Mouse (Mus musculus): Measurements from ENCODE around the gene Lig4. TPM values are rescaled to one million over a fixed set of nuclear protein-coding genes. Genes with fewer than 3 reads are reported as not detected.
A peak's percentile ranks its signal among the peaks of the same experiment; 100 is the strongest.

Gene Lig4
- polyA plus RNA-seq, 1 experiment from 2014 or later, result 3.5 TPM

DNA sequence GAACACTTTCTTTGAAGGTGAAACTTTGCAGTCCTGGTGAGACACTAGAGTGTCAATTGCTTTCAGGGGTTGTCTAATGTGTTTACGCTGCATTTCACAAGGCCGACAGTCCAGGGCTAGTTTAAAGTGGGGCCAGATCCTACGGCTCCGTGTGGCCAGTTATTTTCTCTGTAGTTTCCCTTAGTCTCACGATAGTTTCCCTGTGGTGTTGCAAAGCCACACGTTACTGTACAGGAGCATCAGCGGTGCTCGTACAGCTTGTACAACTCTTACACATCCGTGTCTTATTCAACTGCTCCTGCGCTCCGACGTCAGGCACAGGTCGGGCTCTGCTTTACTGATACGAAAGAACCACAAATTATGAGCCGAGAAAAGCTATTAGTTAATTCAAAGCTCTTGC, 470 bp downstream of the Lig4 start:
- Histone ChIP-seq H3K9ac (peak overlapping the region; percentile 92), H3K36me3 (peaks cover 15% of the 10 kb centered on the region), H3K4me2 (peak overlapping the region; percentile 74), H3K4me3 (peak overlapping the region; percentile 89), H3K9me3 (replicated peaks) (no peaks in the 10 kb centered on the region), H3K4me1 (replicated peaks) (peaks cover 33% of the 10 kb centered on the region), H3K27me3 (no peaks in the 10 kb centered on the region), H3K27ac (peak overlapping the region; percentile 87)
- ATAC-seq (replicated peaks; ENCODE audit: insufficient number of reproducible peaks, insufficient read depth, low FRiP score, low read depth), result no peak
- 37% methylated on average over 15 of the region's 15 CpGs for WGBS

DNA sequence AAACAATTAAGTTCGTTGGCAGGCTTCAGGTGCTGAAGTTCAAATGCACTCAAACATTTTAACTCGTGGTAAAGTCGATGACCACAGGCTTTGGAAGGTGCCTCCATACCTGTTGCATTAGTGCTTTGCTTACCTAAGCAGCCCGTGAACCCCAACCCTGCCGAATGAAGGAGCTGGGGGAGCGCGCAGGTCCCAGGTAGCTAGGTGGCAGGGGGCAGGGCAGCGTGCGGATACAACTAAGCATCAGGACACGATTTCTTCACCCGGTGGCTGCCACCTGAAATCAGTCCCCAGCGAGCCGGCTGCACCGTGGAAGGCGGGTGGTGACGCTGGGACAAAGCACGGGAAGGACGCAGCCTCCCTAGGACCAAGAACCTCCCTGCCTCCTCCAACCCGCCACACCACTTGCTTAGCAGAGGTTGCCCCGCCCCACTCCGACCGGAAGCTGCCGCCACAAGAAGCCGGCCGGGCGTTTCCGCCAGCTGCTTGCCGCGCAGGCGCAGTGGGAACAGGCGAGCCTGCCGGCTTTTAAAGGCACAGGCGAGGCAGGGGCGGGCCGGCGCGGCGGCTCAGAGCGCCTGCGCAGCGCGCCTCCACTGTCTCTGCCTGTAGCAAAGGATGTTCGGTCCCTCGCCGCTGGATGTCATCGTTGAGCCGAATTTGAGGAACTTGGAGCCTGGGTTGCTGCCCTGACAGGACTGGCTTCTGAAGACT, 1.4 kb downstream of the Lig4 start:
- H3K9ac ChIP-seq, result peak overlapping the region; percentile 77
- peaks cover 24% of the 10 kb centered on the region for H3K36me3 ChIP-seq
- peak overlapping the region; percentile 89 for H3K4me3 ChIP-seq
- peak overlapping the region; percentile 74 for H3K4me2 ChIP-seq
- H3K27ac ChIP-seq, result peak overlapping the region; percentile 87; the same call in 1 of the 2 replicates
- peak; percentile 95 for ATAC-seq (replicated peaks; ENCODE audit: insufficient number of reproducible peaks, insufficient read depth, low FRiP score, low read depth)
- no peaks in the 10 kb centered on the region for H3K9me3 ChIP-seq (replicated peaks)
- WGBS, result under 1% methylated on average over 47 of the region's 47 CpGs
- H3K27me3 ChIP-seq, result no peaks in the 10 kb centered on the region
- H3K4me1 ChIP-seq (replicated peaks), result peaks cover 33% of the 10 kb centered on the region

DNA sequence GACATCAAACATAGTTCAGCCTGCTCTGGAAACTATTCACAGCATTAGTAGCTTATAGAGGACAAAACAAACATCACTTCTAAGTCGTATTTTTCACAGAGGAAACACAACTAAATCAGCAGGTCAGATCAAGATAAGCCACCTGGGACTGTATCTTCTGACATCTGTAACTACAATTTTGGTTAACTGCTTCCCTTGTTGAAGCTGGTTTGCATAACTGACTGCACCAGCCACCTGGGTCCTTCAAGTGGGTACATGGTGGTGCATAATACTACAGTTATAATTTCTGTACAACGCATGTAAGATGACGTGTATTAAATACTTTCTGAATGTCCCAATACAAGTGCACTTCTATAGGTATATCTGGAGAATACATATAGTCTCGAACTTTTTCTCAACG, 2.2 kb downstream of the Lig4 start:
- peak overlapping the region; percentile 77 for H3K9ac ChIP-seq
- 32% methylated on average over 5 of the region's 5 CpGs for whole genome bisulfite sequencing
- H3K4me2 ChIP-seq, result peak overlapping the region; percentile 74
- no peak overlapping the region for H3K27ac ChIP-seq
- peaks cover 33% of the 10 kb centered on the region for H3K4me1 ChIP-seq (replicated peaks)
- H3K9me3 ChIP-seq (replicated peaks), result no peaks in the 10 kb centered on the region
- H3K4me3 ChIP-seq, result peak overlapping the region; percentile 89
- H3K36me3 ChIP-seq, result peaks cover 24% of the 10 kb centered on the region
- H3K27me3 ChIP-seq, result no peaks in the 10 kb centered on the region
- no peak for ATAC-seq (replicated peaks; ENCODE audit: insufficient number of reproducible peaks, insufficient read depth, low FRiP score, low read depth)

DNA sequence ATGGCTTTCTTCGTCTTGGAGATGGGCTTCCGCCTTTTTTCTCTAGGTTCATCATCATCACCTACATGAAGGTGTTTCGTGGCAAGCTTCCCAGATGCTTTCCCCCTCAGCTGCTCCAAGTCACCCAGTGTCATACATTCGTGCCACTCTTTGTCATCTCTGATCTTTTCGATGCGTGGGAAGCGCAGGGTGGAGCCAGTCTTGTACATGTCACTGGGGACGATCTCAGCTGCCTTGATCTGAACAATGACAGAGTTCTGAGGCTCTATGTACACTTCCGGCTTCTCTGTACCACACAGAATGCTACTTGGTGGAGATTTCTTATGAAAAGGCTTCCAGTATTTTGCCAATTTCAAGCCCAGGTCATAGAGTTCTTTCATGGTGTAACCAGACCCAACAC, 5.6 kb downstream of the Lig4 start:
- Histone ChIP-seq H3K4me3 (no peak overlapping the region), H3K36me3 (peaks cover 24% of the 10 kb centered on the region), H3K4me1 (replicated peaks) (peaks cover 11% of the 10 kb centered on the region), H3K27ac (no peak overlapping the region), H3K4me2 (no peak overlapping the region), H3K27me3 (no peaks in the 10 kb centered on the region), H3K9me3 (replicated peaks) (no peaks in the 10 kb centered on the region), H3K9ac (no peak overlapping the region)
- WGBS, result 94% methylated on average over 9 of the region's 9 CpGs
- no peak for ATAC-seq (replicated peaks; ENCODE audit: insufficient number of reproducible peaks, insufficient read depth, low FRiP score, low read depth)

DNA sequence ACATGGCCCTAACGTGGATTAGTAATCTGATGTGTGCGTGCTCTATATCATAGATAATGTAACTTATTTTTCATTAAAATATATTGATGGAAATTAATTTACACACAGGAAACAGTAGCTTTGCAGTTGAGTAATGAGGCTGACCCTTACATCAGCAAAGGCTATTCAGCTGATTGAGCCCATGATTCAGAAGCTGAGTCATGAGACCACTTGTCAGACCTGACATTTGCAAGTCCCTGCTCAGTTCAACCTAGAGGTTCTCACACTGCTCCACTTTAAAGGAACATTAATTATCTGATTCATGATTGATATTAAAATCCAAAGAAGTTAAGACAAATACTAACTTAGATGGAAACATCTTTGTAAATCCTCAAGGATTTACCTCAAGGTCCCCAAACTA, 17.6 kb downstream of the Lig4 start:
- Histone ChIP-seq H3K4me3 (no peak overlapping the region), H3K36me3 (no peaks in the 10 kb centered on the region), H3K27ac (no peak overlapping the region), H3K4me1 (replicated peaks) (no peaks in the 10 kb centered on the region), H3K9me3 (replicated peaks) (no peaks in the 10 kb centered on the region), H3K27me3 (no peaks in the 10 kb centered on the region), H3K4me2 (no peak overlapping the region), H3K9ac (no peak overlapping the region)
- no peak for ATAC-seq (replicated peaks; ENCODE audit: insufficient number of reproducible peaks, insufficient read depth, low FRiP score, low read depth)
- WGBS, result 86% methylated on average over 2 of the region's 2 CpGs

DNA sequence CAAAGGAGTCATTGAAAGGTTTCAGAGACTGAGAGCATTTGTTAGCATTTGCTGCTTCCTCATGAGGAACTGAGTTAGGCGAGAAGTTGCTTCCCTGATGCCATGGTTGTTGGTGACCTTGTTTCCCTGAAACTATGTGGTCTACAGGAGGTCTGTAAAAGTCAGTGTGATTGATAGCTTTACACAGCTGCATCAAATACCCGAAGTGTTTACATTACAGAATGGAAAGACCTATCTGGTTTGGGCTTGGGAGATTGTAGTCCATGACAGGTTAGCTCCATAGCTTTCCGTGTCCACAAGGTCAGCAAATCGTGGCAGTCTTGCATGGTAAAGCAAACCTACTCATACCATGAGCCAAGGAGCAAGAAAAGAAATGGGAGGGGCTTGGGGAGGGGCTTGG, 19.1 kb downstream of the Lig4 start:
- Histone ChIP-seq H3K9me3 (replicated peaks) (no peaks in the 10 kb centered on the region), H3K4me1 (replicated peaks) (no peaks in the 10 kb centered on the region), H3K36me3 (no peaks in the 10 kb centered on the region), H3K27me3 (no peaks in the 10 kb centered on the region), H3K27ac (no peak overlapping the region), H3K4me3 (no peak overlapping the region), H3K4me2 (no peak overlapping the region), H3K9ac (no peak overlapping the region)
- 63% methylated on average over 4 of the region's 4 CpGs for WGBS
- ATAC-seq (replicated peaks; ENCODE audit: insufficient number of reproducible peaks, insufficient read depth, low FRiP score, low read depth), result no peak

DNA sequence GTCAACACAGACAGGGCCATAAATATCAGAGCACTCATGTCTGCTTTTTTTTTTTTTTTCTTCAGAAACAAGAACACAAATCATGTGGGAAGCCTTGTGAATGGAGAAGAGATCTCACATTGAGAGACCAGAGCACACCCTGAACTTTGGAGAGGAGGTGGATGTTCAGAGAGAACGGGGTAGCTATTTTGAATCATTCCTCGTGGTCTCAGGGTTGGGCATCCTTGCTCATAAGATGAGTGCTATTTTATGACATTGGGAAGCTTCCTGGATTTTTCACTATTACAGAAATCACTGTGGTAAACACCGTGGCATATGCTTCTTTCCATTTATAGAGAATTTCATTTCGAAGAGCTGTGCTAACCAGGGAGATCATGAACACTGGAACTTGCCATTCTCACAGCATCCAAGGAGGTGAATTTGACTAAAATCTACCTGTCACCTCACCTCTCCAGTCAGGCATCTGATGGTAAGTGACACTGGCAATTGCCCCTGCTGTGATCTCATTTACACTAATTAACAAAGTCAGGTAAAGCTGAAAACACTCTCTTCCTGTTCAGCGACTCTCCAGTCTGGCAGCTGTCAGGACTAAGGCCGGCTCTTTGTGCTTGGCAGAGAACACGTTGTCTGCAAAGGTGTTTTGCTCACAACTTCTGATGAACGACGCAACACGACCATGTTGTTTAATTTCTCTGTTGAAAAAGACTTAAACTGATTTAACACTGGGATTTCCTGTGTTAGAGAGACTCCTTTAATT, 28.2 kb downstream of the Lig4 start:
- Histone ChIP-seq H3K4me1 (replicated peaks) (no peaks in the 10 kb centered on the region), H3K27ac (no peak overlapping the region), H3K36me3 (no peaks in the 10 kb centered on the region), H3K9ac (no peak overlapping the region), H3K4me2 (no peak overlapping the region), H3K9me3 (replicated peaks) (no peaks in the 10 kb centered on the region), H3K4me3 (no peak overlapping the region), H3K27me3 (no peaks in the 10 kb centered on the region)
- WGBS, result 53% methylated on average over 10 of the region's 10 CpGs
- ATAC-seq (replicated peaks; ENCODE audit: insufficient number of reproducible peaks, insufficient read depth, low FRiP score, low read depth), result no peak

DNA sequence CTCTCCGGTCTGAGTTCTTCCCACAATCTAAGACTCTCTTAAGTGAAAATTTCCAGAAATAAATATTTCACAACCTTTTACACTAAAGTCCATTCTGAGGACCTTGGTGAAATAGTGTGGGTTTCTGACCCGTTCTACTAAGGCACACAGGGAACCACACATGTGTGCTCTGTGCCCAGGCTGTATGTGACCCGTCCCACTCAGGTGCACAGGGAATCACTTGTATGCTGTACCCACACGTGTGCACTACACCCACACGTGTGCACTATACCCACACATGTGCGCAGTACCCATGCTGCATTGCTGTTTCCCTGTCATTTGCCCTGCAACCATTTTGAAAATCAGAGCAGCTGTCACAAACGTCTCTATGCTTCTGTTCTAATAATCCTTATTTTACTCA, 41.9 kb downstream of the Lig4 start:
- H3K4me2 ChIP-seq, result no peak overlapping the region
- WGBS, result 62% methylated on average over 7 of the region's 7 CpGs
- H3K4me1 ChIP-seq (replicated peaks), result no peaks in the 10 kb centered on the region
- no peaks in the 10 kb centered on the region for H3K9me3 ChIP-seq (replicated peaks)
- H3K27ac ChIP-seq, result no peak overlapping the region
- no peak overlapping the region for H3K4me3 ChIP-seq
- no peak for ATAC-seq (replicated peaks; ENCODE audit: insufficient number of reproducible peaks, insufficient read depth, low FRiP score, low read depth)
- no peaks in the 10 kb centered on the region for H3K27me3 ChIP-seq
- H3K36me3 ChIP-seq, result no peaks in the 10 kb centered on the region
- no peak overlapping the region for H3K9ac ChIP-seq

DNA sequence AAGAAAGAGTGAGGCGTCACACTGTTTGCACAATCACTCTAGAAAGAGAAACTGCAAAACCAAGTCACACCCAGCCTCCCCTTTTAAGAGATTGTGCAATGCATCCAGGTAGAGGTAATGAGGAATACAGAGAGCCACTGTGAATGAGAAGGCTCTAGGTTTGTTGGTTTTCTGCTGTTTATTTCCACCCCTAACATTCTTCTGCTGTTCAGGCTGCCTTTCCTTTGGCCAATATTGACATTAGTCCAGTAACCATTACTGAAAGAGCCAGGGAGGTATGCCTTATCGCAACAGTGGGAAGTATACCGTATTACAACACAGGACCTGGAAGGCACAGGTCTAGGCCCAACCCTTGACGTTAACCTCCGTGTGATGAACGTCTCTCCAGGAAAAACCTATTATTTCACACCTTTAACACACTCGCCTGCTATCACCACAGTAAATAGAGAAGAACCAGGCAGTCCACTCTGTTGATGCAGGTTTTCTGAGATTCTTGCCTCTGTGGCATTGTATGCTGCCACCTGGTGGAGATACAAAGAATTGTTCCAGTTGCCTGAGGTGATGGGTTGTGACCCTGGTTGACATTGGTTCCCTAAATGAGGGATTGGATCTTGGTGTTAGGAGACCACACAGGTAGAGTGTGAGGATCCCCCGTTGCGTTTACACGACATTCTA, 42.5 kb downstream of the Lig4 start:
- Histone ChIP-seq H3K4me1 (replicated peaks) (no peaks in the 10 kb centered on the region), H3K27me3 (no peaks in the 10 kb centered on the region), H3K4me2 (no peak overlapping the region), H3K36me3 (no peaks in the 10 kb centered on the region), H3K9ac (no peak overlapping the region), H3K4me3 (no peak overlapping the region), H3K27ac (no peak overlapping the region), H3K9me3 (replicated peaks) (no peaks in the 10 kb centered on the region)
- WGBS, result 30% methylated on average over 10 of the region's 10 CpGs
- no peak for ATAC-seq (replicated peaks; ENCODE audit: insufficient number of reproducible peaks, insufficient read depth, low FRiP score, low read depth)

DNA sequence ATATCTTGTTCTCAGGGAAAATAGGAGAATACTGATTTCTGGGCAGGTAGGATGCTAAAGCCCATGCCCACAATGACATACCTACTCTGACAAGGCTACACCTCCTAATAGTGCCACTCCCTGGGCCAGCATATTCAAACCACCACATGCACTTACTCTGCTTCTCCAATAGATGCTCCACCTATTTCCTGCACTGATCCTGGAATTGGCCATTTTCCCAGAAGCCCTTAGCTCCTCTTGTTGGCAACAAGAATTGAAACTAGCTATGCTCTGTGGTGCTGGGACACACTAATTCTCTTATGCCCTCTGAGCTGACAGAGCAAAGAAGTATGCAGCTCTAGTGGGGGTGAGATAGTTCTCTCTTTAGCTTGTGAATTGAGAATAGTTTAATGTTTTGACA, 44.8 kb downstream of the Lig4 start:
- no peak for ATAC-seq (replicated peaks; ENCODE audit: insufficient number of reproducible peaks, insufficient read depth, low FRiP score, low read depth)
- H3K4me2 ChIP-seq, result no peak overlapping the region

DNA sequence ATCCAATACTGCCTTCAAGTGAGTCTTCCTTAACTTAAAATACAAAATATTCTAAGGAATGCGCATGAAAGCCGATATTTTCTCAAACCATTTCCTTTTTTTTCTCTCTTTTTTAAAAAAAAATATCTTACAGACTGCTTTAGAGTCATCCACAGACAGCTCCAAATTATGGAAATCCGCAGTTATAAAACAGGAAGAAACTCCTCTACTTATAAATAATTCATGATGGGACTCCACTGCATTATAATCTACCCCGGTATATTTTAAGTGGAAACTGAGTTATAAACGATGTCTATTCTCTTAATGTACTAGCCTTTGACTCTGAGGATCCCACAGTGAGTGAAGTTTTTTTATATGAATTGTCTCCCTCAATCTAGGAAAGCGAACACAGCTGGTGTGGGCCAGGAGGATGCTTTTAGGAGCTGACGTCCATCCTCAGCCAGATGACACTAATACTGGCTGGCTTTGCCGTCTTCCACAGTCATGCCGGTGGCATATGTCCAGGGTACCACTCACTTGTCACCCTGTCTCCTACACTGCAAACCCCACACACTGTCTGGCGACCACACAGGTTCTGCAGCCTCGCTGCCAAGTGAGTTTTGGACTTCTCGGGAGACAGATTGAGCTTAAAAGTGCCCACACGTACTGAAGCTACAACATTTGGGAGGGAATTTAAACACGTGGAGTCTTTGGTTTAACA, 47.6 kb downstream of the Lig4 start:
- no peak for ATAC-seq (replicated peaks; ENCODE audit: insufficient number of reproducible peaks, insufficient read depth, low FRiP score, low read depth)
- 70% methylated on average over 14 of the region's 14 CpGs for WGBS

More for the DNA sequence above, 44.8 kb downstream of the Lig4 start:
- H3K4me1 ChIP-seq (replicated peaks), result no peaks in the 10 kb centered on the region
- H3K9ac ChIP-seq, result no peak overlapping the region
- H3K4me3 ChIP-seq, result no peak overlapping the region
- H3K36me3 ChIP-seq, result no peaks in the 10 kb centered on the region
- no peak overlapping the region for H3K27ac ChIP-seq
- H3K27me3 ChIP-seq, result no peaks in the 10 kb centered on the region
- no peaks in the 10 kb centered on the region for H3K9me3 ChIP-seq (replicated peaks)

More for the DNA sequence above, 47.6 kb downstream of the Lig4 start:
- H3K9ac ChIP-seq, result no peak overlapping the region
- no peaks in the 10 kb centered on the region for H3K9me3 ChIP-seq (replicated peaks)
- H3K27ac ChIP-seq, result no peak overlapping the region
- no peak overlapping the region for H3K4me2 ChIP-seq
- H3K27me3 ChIP-seq, result no peaks in the 10 kb centered on the region
- no peak overlapping the region for H3K4me3 ChIP-seq
- H3K4me1 ChIP-seq (replicated peaks), result no peaks in the 10 kb centered on the region
- no peaks in the 10 kb centered on the region for H3K36me3 ChIP-seq
